Mouse (Mus musculus) cerebellum, postnatal 36 days (tissue): ENCODE measurements around the gene Shq1.
A peak's percentile ranks its signal among the peaks of the same experiment; 100 is the strongest.

Experiments
- DNase-seq, 2 experiments: peaks; one replicate each; pipeline ENCODE4 v3.0.0; 2021 to 2022; ENCODE audit warnings: mixed read lengths in 2 of 2

The Shq1 gene

DNA sequence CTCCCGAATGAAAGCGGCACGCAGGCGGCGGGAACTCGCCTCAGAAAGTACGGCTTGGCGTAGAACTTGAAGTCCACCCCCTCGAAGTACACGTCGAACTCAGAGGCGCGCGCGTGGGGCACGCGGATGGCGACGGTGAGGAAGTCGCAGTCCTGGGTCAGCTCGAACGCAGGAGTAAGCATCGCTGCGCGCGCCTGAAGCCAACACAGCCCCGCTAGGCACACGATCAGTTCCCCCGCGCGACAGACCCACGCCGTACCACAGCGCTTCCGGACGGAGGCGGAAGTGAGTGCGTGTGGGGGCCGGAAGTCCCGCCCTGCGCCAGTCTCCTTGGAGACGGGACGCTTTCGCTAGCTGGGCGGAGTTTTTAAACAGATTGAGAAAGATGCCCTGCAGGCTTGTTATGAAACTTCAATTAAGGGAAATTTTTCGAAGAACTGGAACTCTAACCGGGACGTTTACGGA is at the start of gene Shq1:
Shq1 (minus strand) TSS at position 278 of the 465 bp plus-strand sequence.
- peak; percentile 84 to 88 for DNase-seq

DNA sequence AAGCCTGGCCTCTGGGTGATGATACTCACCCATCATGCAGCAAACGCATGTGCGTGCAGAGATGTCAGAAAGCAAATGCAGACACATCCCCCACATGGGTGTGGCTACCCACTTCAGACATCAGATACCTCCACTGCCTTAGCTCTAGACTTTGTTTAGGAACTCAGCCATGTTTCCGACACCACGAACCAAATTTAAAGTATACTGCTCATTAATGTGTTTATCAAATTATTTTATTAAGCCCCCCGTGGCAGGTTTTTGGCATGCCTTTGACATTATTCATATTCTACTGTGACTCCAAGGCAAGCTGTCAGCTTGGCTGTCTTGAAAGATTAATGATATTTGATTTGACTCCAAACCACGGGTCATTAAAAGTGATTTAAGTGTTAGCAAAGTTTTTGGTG is 49.1 kb upstream of the Shq1 start:
- no peak for DNase-seq

DNA sequence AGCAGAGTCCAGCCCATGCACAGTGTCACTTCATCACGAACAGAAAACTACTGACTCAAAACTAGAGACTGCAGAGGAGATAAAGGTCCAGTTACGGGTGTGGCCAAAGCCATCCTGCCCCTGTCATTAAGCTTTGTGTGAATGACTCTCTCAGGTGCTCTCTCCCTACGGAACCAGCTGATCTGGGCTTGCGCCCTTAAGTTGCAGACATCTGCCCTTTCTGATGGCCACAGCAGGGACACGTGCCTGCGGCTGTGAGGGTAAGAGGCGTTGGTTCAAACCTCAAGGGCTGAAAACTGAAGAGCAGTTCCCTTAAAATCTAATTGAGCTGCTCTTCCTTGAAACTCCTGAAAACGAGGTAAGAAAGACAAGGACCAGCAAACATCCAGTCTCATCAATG is 45.9 kb upstream of the Shq1 start:
- no peak for DNase-seq

DNA sequence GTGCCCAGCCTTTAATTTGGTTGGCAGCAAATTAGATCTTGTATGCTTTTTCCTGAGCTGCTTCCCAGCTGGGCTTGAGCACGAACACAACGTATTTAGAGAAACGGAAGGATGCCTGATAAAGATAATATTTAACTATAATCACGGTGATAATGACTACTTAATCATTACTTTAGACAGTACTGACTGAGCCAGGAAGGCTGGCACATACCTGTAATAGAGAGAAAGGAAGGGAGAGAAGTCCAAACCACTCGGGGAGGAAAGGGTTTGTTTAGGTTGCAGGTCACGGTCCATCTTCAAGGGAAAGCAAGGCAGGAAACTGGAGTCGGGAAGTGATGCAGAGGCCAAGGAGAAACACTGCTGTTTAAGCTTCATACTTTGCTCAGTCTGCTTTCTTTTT is 45.2 kb upstream of the Shq1 start:
- no peak for DNase-seq

DNA sequence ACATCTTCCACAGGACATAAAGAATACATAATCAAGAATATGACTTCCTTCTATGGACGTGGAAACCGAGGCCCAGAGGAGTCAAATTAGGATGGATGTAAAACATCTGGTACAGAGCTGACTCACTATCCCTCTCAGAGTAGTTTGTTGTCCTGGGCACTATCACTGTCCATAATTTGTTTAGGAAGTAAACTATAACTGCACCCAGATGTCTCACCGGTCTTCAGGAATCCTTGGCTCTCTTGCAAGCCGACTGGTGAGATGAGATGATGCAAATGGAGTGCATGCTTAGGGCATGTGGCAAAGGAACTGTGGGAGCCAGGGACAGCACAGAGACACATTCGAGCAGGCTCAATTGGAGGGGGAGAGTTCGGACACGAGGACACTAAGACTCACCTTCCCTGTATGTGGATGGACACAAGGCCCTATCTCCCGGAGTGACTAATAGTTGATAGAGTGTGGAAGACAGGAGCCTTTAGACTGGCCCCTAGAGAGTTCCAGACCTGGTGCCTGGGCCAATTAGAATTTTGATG is 44.4 kb upstream of the Shq1 start:
- no peak for DNase-seq

DNA sequence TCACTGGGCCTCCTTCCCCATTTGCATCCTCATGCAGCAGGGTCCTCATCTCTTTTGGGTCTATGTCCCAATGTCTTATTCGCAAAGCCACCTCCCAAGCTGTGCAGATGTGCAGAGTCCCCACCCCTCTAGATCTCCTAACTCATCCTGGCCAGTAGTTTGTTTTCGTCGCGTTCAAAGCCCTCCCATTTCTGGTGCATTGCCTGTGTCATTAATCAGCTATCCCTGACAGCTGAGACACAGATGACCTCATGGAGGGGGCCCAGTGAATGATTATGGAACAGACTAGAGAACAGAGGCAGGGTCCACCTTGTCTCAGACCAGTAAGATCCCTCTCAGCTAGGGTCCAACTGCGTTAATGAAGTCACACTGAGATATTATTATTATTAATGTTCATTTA is 39.9 kb upstream of the Shq1 start:
- no peak for DNase-seq

DNA sequence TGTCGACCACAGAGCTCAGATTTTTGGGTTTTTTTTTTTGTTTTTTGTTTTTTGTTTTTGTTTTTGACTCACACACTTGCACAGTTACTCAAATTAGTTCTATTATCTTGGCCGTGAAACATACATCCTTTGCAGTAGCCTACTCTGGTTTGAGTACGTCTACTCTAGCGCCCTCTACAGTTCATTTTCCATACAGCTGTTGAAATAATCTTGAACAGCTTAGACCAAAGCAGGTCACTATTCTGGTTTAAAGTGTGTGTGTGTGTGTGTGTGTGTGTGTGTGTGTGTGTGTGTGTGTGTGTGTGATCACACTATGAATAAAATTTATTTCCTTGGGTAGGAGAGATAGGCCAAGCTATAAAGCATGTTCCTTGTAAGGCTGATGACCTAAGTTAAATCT is 39.2 kb upstream of the Shq1 start:
- no peak for DNase-seq

DNA sequence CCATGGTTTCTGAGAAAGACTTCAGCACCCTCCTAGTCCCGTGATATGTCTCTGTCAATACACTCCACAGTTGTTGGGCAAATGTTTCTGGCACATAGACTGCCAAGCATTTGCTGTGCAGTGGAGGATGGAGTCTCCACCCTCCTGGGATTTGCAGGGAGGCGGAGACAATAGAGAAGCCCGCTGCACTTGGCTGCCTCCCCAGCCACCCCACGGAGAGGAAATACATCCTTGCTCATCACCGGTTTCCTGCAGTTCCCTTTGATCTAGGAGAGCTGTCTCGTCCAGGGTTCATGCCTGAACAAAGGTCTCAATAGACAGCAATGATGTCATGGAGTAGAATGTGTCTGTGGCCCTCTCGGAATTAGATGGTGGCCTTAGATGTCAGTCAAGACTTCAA is 38.5 kb upstream of the Shq1 start:
- DNase-seq, result peak in 1 of 2 experiments; percentile 14

DNA sequence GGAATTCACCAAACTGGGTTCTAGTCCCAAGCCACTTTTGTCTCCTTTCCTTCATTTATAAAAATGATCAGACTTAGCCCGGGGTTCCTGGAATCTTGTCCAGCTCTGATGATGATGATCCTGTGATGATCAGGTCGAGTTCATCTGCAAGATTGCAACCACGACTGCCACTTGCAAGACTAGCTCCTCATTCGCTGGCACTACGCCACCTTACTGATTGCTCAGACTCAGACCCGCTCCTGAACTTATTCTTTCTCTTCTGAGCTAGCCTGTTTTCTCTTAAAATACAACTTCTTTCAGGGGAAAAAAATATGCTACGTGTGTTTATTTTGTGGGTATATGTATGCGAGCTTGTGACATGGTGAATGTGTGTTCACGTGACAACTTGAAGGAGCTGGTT is 38.0 kb upstream of the Shq1 start:
- DNase-seq, result no peak

DNA sequence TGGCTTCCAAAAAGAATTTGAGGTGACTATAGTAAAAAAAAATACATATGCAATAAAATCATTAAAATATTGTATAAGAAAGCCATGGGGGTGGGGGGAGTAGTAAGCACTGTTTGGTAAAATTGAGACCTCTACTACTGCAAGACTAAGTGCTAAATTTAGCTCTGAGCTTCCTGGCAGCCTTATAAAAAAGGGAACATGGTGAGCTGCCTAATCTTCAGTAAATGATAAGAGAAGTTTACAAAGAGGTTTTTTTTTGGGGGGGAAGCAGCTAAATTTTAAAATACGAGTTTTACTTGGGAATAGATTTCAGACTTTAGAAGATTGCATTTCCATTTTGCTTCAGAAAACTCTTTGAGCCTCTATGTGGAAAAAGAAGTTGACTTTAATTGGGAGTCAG is 37.3 kb upstream of the Shq1 start:
- DNase-seq, result no peak

DNA sequence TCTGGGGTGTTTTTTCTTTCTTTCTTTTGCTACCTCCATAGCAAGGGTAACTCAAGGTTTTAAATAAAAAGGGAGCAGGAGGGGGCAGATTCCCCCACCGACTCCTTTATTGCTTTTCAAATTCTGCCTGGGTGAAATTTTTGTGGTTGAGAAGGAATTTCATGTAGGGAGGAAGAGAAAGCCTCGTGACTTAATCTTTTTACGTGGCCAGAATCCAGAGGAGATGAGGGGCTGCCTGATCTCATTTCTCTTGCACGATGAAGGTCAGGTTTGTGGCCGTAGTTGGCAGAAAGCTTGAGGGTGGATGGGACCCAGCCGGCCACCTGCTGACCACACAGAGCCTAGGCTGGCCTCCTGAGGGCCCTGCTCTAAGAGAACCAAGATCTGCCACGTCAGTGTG is 36.6 kb upstream of the Shq1 start:
- DNase-seq, result no peak

DNA sequence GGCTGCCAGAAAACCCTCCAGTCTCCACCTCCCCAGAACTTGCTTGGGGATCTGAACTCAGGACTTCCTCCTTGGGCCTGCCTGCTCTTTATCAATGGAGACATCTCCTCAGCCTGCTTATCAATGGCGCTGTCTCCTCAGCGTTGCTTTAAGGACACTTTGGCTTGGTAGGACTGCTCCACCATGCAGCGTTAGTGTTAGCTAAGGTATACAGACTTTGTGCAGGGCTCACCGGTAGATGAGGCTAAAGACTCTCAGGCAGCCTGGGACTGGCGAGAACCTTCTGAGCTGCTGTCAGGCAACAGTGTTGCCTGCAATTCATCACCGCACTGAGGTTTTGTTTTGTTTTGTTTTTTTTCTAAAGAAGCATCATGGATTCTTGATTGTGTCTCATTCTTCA is 35.9 kb upstream of the Shq1 start:
- DNase-seq, result no peak

DNA sequence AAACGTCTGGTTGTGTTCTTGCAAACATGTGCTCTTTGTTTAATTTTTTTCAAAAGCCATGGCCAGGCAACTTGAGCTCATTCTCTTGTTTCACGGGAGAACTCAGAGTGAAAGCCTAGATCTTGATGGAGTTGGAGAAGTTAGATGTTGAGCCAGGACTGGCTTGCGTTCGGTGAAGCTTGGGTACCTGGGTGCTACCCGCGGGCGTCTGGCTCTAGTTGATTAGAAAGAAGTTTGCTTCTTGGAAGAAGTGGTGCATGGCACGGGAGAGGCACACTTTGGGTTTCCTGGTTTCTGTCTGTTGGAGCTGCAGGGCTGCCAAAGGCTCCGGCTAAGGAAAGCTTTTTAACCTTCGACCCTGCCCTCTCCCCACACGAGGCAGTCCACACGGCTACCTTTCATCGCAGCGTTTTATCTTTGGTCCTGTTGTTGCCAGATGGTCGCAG is 34.4 kb upstream of the Shq1 start:
- DNase-seq, result no peak

DNA sequence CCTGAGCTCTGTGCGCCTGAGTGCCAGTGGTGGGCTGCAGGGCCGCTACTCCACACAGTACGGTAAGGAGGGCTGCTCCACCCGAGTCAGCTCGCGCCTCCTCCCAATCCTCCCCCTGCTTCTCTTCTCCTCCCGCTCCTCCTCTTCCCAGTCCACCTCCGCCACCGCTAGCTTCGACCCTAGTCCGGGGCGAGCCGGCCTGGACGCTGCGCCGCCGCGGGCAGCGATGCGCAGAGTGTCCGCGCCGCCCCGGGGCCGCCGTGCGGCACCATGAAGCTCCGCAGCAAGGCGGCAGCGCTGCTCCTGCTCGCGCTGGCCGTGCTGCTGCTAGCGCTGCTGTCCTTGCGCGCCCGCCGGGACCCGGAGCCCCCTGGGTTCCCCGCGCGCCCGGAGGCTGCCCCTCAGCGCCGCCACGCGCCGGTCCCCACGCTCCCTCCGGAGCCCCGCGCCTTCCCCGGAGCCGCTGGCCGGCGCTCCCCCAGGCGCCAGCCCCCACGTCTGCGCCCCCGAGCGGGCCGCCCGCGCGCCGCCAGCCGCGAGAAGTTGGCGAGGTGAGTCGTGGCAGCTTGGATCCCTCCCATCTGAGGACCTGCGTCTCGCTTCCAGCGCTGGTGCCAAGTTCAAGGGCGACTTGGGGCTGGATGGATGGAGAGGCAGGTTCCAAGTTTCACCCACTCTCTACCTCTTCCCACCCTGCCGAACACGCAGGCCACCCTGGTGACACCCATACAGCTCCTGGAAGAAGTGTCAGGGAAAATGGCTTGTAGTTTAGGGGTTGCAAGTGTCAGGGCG is 33.8 kb upstream of the Shq1 start, which contains the start of gene Gxylt2:
Gxylt2 (plus strand) TSS at position 161 of the 792 bp plus-strand sequence.
- DNase-seq, result no peak

DNA sequence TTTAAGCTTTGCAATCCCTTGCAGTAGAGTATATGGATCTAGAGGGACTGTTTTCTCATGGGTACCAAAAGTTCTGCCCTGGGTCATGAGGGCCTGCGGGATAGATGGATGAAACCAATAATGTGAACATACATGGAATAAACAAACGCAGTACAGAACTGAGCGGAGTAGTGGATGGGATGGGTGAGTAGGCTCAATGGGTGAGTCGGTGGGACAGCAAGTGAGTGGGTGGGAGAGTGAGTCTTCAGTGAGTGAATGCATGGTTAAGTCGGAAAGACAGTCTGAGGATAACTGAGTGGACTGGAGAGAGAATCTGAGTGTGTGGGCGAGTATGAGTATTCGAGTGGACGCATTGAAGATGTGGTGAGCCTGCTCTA is 33.2 kb upstream of the Shq1 start:
- DNase-seq, result no peak

DNA sequence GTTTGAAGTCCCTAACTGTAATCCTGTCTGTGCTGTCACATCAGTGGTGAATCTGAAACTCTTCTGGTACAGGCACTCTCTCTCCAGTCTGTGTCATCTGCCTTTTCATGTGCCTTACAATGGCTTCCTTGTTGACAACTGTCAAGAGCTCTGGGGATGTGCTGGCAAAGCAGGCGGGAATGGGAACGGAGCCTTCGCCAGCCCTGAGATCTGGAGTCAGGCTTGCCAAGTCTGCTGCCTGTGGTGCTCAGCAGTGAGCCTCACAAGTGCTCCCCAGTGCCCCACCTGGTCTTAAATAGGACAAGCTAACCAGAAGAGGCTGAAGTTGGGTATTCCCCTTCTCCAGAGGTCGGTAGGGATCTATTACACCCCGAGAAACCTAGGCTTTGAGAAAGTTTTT is 29.8 kb upstream of the Shq1 start:
- no peak for DNase-seq

DNA sequence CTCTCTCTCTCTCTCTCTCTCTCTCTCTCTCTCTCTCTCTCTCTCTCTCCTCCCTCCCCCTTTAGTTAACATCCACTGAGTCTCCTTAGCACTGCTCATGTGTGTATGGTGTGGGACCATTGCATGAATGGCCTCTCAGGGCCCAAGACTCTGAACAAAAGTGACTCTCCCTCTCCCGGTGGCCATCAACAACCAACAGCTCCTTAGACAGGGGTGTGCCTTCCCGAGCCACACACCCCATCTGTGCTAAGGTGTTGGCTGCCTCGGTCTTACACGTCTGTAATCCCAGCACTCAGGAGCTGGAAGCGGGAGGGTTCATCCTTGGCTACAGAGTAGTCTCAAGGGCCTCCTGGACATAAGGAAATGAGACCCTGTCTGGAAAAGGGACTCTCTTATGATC is 29.0 kb upstream of the Shq1 start:
- no peak for DNase-seq

DNA sequence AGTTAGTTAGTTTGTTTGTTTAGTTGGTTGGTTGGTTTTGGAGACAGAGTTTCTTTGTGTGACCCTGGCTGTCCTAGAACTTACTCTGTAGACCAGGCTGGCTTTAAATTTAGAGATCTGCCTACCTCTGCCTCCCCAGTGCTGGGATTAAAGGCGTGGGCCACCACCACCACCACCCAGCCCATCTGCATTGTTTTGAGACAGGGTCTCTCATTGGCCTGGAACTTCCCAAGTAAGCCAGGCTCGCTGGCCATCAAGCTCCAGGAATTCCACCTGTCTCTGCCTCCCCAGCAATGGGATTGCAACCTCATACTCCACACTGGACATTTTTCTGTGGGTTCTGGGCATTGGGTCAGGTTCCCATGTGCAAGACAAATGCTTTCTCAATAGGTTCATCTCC is 15.4 kb upstream of the Shq1 start:
- DNase-seq, result no peak

DNA sequence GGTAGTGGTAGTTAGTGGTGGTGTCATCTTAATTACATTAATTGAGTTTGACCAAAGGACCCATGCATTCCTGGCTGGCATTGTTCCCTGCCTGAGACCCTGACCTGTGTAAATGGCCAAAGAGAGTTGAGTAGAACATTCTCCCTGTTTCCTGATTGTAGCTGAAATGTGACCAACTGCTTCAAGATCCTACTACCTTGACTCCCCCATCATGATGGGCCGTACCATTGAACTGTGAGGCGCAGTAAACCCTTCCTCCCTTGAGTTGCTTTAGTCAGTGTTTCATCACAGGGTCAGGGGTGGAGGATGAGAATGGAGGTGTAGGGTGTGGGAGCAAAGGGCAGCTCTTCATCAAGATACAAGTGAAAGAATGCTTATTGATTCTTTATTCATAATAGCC is 7.7 kb upstream of the Shq1 start:
- no peak for DNase-seq

DNA sequence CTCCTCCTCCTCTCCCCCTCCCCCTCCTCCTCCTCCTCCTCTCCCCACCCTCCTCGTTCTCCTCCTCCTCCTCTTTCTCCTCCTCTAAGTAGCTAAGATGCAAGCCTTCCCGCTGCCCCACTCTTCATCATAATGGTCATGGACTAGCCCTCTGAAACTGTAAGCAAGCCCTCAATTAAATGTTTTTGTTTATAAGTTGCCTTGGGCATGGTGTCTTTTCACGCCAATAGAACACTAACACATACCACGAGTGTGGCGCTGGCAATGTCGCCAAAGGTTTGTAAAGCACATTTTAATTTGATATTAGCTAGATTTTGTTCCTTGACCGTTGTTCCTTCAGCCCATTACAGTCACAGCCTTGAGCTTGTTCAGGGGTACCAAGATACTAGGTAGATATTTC is 5.5 kb upstream of the Shq1 start:
- DNase-seq, result no peak

DNA sequence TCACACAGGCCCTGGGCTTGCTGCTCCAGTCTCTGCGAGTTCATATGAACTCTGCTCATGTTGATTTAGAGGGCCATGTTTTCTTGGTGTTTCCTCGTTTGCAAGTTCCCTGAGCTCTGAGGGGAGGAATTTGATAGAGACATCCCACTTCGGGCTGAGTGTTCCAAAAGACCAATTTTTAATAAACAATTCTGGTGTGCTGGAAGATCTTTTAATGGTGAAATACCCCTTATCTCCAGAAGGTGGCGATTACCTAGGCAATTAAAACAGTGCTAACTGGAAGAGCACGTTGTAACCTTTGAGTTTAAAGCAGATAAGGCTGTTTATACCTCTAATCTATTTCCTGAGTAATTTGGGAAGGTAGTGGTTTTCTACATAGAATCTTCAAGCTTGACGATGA is 4.0 kb upstream of the Shq1 start:
- DNase-seq, result no peak

DNA sequence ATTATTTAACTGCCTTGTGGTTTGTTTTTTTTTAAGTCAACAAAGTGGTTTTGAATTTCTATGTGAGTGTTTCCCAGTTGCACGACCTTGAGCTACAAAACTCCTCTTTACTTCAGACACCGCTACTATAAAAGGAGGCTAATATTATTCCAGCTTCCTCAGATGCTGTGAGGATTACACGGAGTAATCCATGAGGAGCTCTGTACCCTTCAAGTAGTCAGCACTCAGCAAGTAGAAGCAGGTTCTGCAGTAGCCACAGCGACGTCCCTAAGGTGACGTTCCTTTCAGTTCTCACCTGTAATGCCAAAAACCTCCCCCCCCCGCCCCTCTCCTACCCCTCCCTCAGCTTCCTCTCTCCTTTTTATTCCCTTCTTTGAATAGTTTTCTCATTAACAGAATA is 444 bp upstream of the Shq1 start:
- DNase-seq, result no peak

DNA sequence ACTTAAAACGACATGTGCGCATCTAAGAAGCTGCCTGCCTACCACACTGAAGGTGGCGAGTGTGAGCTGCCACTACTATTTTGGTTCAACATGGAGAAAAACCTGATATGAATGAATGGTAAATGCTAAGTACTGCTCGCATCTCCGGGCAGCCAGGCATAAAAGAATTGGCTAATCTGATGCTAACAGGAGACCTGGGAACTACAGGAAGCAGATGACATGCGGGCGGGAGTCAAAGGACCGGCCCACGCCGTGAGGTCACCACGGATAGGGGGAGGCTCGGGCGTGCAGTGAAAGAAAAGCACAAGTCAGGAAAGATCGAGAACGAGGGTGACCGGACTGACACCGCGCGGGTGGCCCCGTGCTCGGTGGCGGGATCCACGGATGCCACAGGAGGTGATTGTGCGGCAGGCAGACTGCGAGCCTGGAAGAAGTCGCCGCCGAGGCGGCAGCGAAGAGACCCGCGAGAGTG is 551 bp downstream of the Shq1 start:
- DNase-seq, result peak; percentile 62 to 64

DNA sequence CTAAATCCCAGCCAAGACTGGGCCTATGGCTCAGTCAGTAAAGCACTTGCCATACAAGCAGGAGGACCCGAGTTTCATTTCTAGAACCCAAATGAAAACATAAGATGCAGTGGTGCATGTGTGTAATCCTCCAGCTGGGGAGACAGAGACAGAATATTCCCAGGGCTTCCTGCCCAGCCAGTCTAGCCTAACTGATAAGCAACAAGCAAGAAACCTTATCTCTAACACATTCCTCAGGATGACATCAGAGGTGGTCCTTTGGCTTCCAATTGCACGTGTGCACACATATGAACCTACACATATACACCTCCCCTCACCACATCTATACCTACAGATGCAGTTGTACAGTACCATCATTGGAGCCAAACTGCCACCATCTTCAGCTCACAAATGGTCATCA is 2.1 kb downstream of the Shq1 start:
- no peak for DNase-seq

DNA sequence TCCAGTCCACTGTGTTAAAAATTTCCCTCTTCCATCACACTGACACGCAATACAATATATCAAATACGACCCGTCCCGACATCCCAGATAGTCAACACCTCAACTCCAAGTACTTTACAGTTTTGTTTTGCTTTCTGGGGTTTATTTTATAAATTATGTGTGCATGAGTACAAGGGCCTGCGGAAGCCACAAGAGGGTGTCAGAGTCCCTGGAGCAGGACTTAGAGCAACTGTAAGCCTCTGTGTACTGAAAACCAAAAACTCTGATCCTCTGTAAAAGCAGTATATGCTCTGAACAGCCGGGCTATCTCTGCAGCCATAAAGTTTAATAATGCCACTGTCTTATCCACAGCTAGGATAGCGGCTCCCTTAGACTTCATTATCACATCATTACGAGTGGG is 3.3 kb downstream of the Shq1 start:
- no peak for DNase-seq
